Mouse (Mus musculus) G1E (cell line): Measurements from ENCODE around the gene Hddc3.

Source experiments
- CTCF ChIP-seq: IDR thresholded peaks from 2 replicates; pipeline ENCODE4 v1.5.1; 2012; ENCODE audit warnings: low read depth, low read length, inconsistent platforms, mixed read lengths
- GATA1 ChIP-seq: IDR thresholded peaks from 2 replicates; pipeline ENCODE4 v1.6.1; 2012; ENCODE audit warnings: borderline replicate concordance, low read length, inconsistent platforms, mixed read lengths
- TAL1 ChIP-seq: conservative IDR thresholded peaks from 2 replicates; pipeline ENCODE4 v1.6.1; 2012; ENCODE audit warnings: low read depth, low read length, inconsistent platforms, mixed read lengths

DNA sequence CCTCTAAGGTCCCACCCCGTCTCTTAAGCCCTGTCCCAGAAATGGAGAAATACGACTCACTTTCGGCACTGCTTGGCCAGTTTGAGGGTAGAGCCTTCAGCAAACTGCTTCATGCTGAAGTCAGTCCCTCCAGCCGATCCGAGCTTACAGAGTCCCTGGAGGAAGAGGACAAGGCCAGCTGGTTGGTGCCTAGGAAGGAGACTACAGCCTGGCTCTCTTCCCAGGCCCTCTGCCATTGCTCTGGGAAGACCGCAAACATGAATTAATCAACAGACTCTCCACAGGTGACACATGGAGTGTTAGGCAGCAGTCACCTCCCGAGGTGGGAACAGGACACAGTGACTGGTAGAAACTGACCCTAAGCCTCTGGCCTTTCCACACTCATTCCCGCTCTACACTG, 12.6 kb upstream of the Hddc3 start:
- TF ChIP-seq CTCF = no peak
- no peak for TF ChIP-seq GATA1
- TF ChIP-seq TAL1 = no peak
